Mouse (Mus musculus) MEL (cell line): ENCODE data around the gene Glod5.

Experiments used
- EP300 ChIP-seq, 2 experiments: IDR thresholded peaks; 2 replicates each; pipeline ENCODE4 v1.6.1; 2011; ENCODE audit warnings: improper control_type of control experiment in 2 of 2, low read length in 2 of 2, low read depth in 1 of 2, mild to moderate bottlenecking in 1 of 2
- POLR2A ChIP-seq, 2 experiments: IDR thresholded peaks; 2 replicates each; pipeline ENCODE4 v1.6.1; 2011 to 2012; ENCODE audit warnings: low read length in 2 of 2, mild to moderate bottlenecking in 2 of 2, control low read depth in 1 of 2, improper control_type of control experiment in 1 of 2, low read depth in 1 of 2, moderate library complexity in 1 of 2; ENCODE audit not compliant: control insufficient read depth in 1 of 2, insufficient read depth in 1 of 2, poor library complexity in 1 of 2

DNA sequence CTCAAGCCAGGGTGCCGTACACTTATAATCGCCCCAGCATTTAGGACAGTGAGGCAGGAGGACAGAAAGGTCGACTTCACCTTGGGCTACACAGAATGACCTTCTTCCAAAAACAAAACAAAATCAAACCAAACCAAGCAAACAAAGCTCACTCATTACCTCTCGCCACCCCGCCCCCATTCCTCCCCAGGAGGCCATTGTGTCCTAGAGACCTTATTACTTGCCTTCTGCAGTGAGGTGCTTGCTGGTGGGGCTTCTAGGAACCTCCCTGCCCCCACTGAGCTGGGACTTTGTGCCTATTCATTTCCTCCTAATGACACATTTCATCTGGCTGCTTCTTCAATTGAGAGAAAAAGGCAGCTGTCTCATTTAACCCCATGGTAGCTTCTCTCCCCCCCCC lies 9.7 kb downstream of the Glod5 start:
- TF ChIP-seq POLR2A (IDR thresholded peaks at IDR 0.05; ENCODE audit: control insufficient read depth in 1 of 2, insufficient read depth in 1 of 2, low read depth in 1 of 2, low read length in 2 of 2, poor library complexity in 1 of 2) (no peak), EP300 (IDR thresholded peaks at IDR 0.05; ENCODE audit: low read depth in 1 of 2, low read length in 2 of 2) (no peak)
